Mouse (Mus musculus): ENCODE measurements around the gene Casz1. TPM values are rescaled to one million over a fixed set of nuclear protein-coding genes. Genes with fewer than 3 reads are reported as not detected.

Gene Casz1
- polyA plus RNA-seq, 1 experiment, result 13.5 TPM

DNA sequence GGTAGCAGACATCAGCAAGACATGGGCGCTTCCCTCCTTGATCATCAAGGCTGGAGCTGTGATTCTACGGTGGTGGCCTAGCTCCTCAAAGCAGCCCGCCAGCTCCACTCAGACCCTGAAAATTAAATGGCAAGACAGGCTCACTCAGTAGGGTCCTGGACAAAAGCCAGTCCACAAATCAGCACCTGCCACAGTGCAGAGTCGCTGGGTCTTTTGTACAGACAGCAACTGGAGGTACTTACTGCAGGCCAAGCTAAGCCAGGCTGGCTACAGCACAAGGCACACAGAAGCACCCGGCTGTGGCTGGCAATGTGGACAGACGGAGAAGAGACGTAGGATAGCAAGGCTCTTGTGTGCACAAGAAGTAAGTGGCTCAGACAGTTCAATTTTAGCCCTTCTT is 170.6 kb downstream of the Casz1 start:
- Histone ChIP-seq H3K4me1 (ENCODE audit: control insufficient read depth, insufficient read depth, low read length) (peaks cover 12% of the 10 kb centered on the region), H3K27ac (ENCODE audit: insufficient read depth, low read depth, low read length) (no peak overlapping the region), H3K4me3 (ENCODE audit: insufficient read depth, low read depth, low read length) (no peak overlapping the region), H3K36me3 (ENCODE audit: control insufficient read depth, insufficient read depth, low read length) (no peaks in the 10 kb centered on the region), H3K27me3 (replicated peaks; ENCODE audit: control insufficient read depth, insufficient read depth, low read length) (no peaks in the 10 kb centered on the region)
- no peak for DNase-seq
- WGBS, result 77% methylated on average over 7 of the region's 7 CpGs
- no peak for TF ChIP-seq POLR2A (IDR thresholded peaks at IDR 0.05; ENCODE audit: low read depth, low read length)
- TF ChIP-seq CTCF (conservative IDR thresholded peaks at IDR 0.05; ENCODE audit: insufficient read depth, insufficient read length, low read depth, low read length), result no peak

DNA sequence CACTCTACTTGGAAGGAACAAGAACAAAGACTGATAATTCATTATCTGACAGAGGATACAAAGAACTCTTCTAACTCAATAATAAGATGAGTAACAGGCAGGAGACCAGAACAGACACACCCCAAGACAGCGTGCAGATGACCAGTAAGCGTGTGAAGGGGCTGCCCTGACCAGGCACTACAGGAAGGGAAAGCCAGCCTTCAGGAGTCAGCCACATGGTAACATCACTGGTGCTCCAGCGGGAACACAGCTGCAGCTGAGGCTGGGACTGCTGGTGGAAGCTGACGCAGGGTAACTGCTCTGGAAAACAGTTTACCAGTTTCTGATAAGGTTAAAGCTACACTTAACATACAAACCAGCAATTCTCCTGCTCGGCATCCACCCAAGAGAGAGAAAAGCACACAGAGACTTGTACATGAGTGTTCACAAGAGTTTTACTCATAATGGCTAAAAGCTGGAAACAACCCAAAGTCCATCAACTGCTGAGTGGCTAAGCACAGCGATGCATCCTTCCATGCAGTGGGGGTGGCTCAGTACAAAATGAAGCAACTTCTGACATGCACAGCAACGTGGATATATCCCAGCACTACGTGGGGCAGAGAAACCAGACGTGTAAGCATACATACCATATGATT is 174.1 kb downstream of the Casz1 start:
- no peak overlapping the region for H3K4me3 ChIP-seq (ENCODE audit: insufficient read depth, low read depth, low read length)
- TF ChIP-seq CTCF (conservative IDR thresholded peaks at IDR 0.05; ENCODE audit: insufficient read depth, insufficient read length, low read depth, low read length), result no peak
- H3K27me3 ChIP-seq (replicated peaks; ENCODE audit: control insufficient read depth, insufficient read depth, low read length), result no peaks in the 10 kb centered on the region
- 78% methylated on average over 9 of the region's 9 CpGs for WGBS
- H3K36me3 ChIP-seq (ENCODE audit: control insufficient read depth, insufficient read depth, low read length), result no peaks in the 10 kb centered on the region
- 0 out of 2 replicates have a peak, but pooled peaks cover 3% of the 10 kb centered on the region for H3K4me1 ChIP-seq (ENCODE audit: control insufficient read depth, insufficient read depth, low read length)
- no peak for DNase-seq
- no peak overlapping the region for H3K27ac ChIP-seq (ENCODE audit: insufficient read depth, low read depth, low read length)

DNA sequence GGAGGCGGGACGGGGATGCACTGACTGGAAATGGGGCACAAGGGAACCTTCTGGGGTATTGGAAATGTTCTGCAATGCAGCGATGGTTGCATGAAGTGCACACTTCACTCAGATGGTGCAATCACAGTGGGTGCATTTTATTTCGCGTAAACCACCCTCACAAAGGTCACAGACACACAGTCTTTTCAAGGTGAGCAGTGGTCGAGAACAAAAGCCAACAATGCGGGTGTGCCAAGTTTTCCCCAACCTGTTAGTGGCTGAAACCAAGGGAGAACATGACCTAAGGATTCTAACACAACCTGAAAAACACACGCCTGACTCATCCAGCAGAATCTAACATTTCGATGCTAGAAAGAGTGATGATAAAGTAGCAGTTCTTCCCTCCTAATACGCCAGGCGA is 174.7 kb downstream of the Casz1 start:
- no peak overlapping the region for H3K27ac ChIP-seq (ENCODE audit: insufficient read depth, low read depth, low read length)
- TF ChIP-seq CTCF (conservative IDR thresholded peaks at IDR 0.05; ENCODE audit: insufficient read depth, insufficient read length, low read depth, low read length), result no peak
- TF ChIP-seq POLR2A (IDR thresholded peaks at IDR 0.05; ENCODE audit: low read depth, low read length), result no peak
- no peaks in the 10 kb centered on the region for H3K27me3 ChIP-seq (replicated peaks; ENCODE audit: control insufficient read depth, insufficient read depth, low read length)
- H3K36me3 ChIP-seq (ENCODE audit: control insufficient read depth, insufficient read depth, low read length), result no peaks in the 10 kb centered on the region; the same call in 1 of the 2 replicates
- WGBS, result 81% methylated on average over 11 of the region's 11 CpGs
- 0 out of 2 replicates have a peak, but pooled peaks cover 3% of the 10 kb centered on the region for H3K4me1 ChIP-seq (ENCODE audit: control insufficient read depth, insufficient read depth, low read length)
- no peak for DNase-seq
- H3K4me3 ChIP-seq (ENCODE audit: insufficient read depth, low read depth, low read length), result no peak overlapping the region

DNA sequence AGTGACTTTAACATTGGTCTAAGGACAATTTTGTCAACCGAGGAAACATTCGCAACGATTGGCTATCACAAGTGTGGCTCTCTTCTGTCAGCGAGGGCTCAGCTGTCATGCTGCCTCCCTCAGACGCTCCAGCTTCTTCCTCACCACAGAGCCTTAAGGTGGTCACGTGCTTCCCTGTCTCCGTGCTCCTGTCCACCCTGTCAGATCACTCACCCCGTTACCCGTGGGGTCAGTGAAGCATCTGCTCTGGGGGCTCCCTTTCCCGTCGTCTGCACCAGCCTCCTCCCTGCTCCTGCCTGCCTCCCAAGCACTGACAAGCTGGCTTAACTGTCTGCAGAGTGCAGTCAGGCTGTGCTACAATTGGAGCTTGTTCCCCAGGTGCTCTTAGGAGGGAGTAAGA is 175.6 kb downstream of the Casz1 start:
- 0 out of 2 replicates have a peak, but pooled peaks cover 3% of the 10 kb centered on the region for H3K4me1 ChIP-seq (ENCODE audit: control insufficient read depth, insufficient read depth, low read length)

DNA sequence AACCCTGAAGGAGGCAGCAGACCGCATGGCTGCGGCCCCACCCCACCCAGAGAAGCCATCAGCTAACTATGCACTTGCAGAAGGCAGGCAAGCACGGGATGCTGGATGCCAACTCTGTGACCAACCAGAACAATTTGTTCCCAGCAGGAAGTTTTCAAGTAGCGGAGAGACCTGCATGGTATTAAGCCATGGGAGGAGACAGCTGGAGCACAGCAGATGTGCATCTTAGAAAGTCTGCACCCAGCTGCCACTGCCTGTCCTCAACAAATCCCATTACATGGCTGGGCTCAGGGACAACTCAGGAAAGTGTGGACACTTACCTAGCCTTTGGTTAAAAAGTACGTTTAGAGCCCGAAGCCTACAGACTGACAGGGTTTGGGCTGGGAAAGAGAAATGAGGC is 178.0 kb downstream of the Casz1 start:
- H3K4me1 ChIP-seq (ENCODE audit: control insufficient read depth, insufficient read depth, low read length), result 0 out of 2 replicates have a peak, but pooled peaks cover 3% of the 10 kb centered on the region
- H3K36me3 ChIP-seq (ENCODE audit: control insufficient read depth, insufficient read depth, low read length), result no peaks in the 10 kb centered on the region; the same call in 1 of the 2 replicates
- H3K27me3 ChIP-seq (replicated peaks; ENCODE audit: control insufficient read depth, insufficient read depth, low read length), result no peaks in the 10 kb centered on the region
- DNase-seq, result no peak
- no peak overlapping the region for H3K4me3 ChIP-seq (ENCODE audit: insufficient read depth, low read depth, low read length)
- TF ChIP-seq CTCF (conservative IDR thresholded peaks at IDR 0.05; ENCODE audit: insufficient read depth, insufficient read length, low read depth, low read length) (no peak), POLR2A (IDR thresholded peaks at IDR 0.05; ENCODE audit: low read depth, low read length) (no peak)
- H3K27ac ChIP-seq (ENCODE audit: insufficient read depth, low read depth, low read length), result no peak overlapping the region
- 87% methylated on average over 6 of the region's 6 CpGs for WGBS

More for the DNA sequence above, 175.6 kb downstream of the Casz1 start:
- Histone ChIP-seq H3K27me3 (replicated peaks; ENCODE audit: control insufficient read depth, insufficient read depth, low read length) (no peaks in the 10 kb centered on the region), H3K36me3 (ENCODE audit: control insufficient read depth, insufficient read depth, low read length) (no peaks in the 10 kb centered on the region; the same call in 1 of the 2 replicates), H3K4me3 (ENCODE audit: insufficient read depth, low read depth, low read length) (no peak overlapping the region), H3K27ac (ENCODE audit: insufficient read depth, low read depth, low read length) (no peak overlapping the region)
- TF ChIP-seq POLR2A (IDR thresholded peaks at IDR 0.05; ENCODE audit: low read depth, low read length) (no peak), CTCF (conservative IDR thresholded peaks at IDR 0.05; ENCODE audit: insufficient read depth, insufficient read length, low read depth, low read length) (no peak)
- no peak for DNase-seq
- WGBS, result 68% methylated on average over 11 of the region's 11 CpGs

- H3K4me3 ChIP-seq (ENCODE audit: insufficient read depth, low read depth, low read length), result no peak overlapping the region
- no peak for DNase-seq
- no peak overlapping the region for H3K27ac ChIP-seq (ENCODE audit: insufficient read depth, low read depth, low read length)
- no peaks in the 10 kb centered on the region for H3K27me3 ChIP-seq (replicated peaks; ENCODE audit: control insufficient read depth, insufficient read depth, low read length)
- H3K4me1 ChIP-seq (ENCODE audit: control insufficient read depth, insufficient read depth, low read length), result no peaks in the 10 kb centered on the region; the same call in 1 of the 2 replicates
- WGBS, result 78% methylated on average over 19 of the region's 19 CpGs
- TF ChIP-seq POLR2A (IDR thresholded peaks at IDR 0.05; ENCODE audit: low read depth, low read length), result no peak
- no peak for TF ChIP-seq CTCF (conservative IDR thresholded peaks at IDR 0.05; ENCODE audit: insufficient read depth, insufficient read length, low read depth, low read length)
- H3K36me3 ChIP-seq (ENCODE audit: control insufficient read depth, insufficient read depth, low read length), result no peaks in the 10 kb centered on the region; the same call in 1 of the 2 replicates
These were observed 180.7 kb downstream of the Casz1 start for GRCm38 (mm10) chr4:148984701-148985540.
